Mouse (Mus musculus) common myeloid progenitor, adult 5-6 weeks (primary cell): Measurements from ENCODE around the gene Sumf2. TPM values are rescaled to one million over a fixed set of nuclear protein-coding genes. Genes with fewer than 3 reads are reported as not detected.

Source experiments
- ATAC-seq: replicated peaks from 2 replicates; pipeline ENCODE4 v1.8.0; 2016; ENCODE audit warnings: low read depth, mild to moderate bottlenecking, moderate TSS enrichment, inconsistent platforms; ENCODE audit not compliant: poor library complexity, severe bottlenecking
- total RNA-seq: library from RNA; stranded (forward); fragments of 200-1000, 187-1606 nt; gene quantifications from 2 replicates; pipeline ENCODE4 v1.2.3, GENCODE M21; 2017

The Sumf2 gene
- total RNA-seq, 1 experiment from 2014 or later = 15.8 TPM

GRCm38 (mm10) chr5:129898449-129898848, 51.7 kb downstream of the Sumf2 start, which contains the start of gene Phkg1:
Gene Phkg1, minus strand, starts transcription at chr5:129898549.
- no peak for ATAC-seq

- no peak for ATAC-seq
Observed at GRCm38 (mm10) chr5:129907775-129908174, 61.0 kb downstream of the Sumf2 start.

- ATAC-seq = peak; percentile 97
Observed at GRCm38 (mm10) chr5:129908242-129908965, 61.6 kb downstream of the Sumf2 start, which contains the start of gene Nupr1l. Gene Nupr1l, plus strand, starts transcription at chr5:129908540.

- no peak for ATAC-seq
Observed at GRCm38 (mm10) chr5:129909147-129909546, 62.4 kb downstream of the Sumf2 start.

- ATAC-seq = no peak
Observed at GRCm38 (mm10) chr5:129909591-129909990, 62.8 kb downstream of the Sumf2 start.

Other genes starting within 250 kb of the Sumf2 start
- 3.3 and 4.3 TPM in 2 replicates for gene Zfp11, start 176.9 kb upstream of the Sumf2 start, total RNA-seq
- not detected in 2 replicates for gene Sept14, start 138.5 kb upstream of the Sumf2 start, total RNA-seq
- 76.2 and 84.4 TPM in 2 replicates for gene Mrps17, start 131.5 kb upstream of the Sumf2 start, total RNA-seq
- 23.6 and 31.8 TPM in 2 replicates for gene Nipsnap2, start 121.9 kb upstream of the Sumf2 start, total RNA-seq
- gene Psph, start 59.5 kb upstream of the Sumf2 start, total RNA-seq = 14.2 and 18.7 TPM in 2 replicates
- 210 and 211 TPM in 2 replicates for gene Chchd2, start 40.5 kb downstream of the Sumf2 start, total RNA-seq
- 3.7 and 8.4 TPM in 2 replicates for gene Zbed5, start 48.7 kb downstream of the Sumf2 start, total RNA-seq
- 0.09 and 1.1 TPM in 2 replicates for gene Phkg1, start 51.6 kb downstream of the Sumf2 start, total RNA-seq
- gene Nupr1l, start 61.6 kb downstream of the Sumf2 start, total RNA-seq = 0.68 and 1.6 TPM in 2 replicates
- 39.8 and 42.5 TPM in 2 replicates for gene Vkorc1l1, start 95.0 kb downstream of the Sumf2 start, total RNA-seq
- gene Gusb, start 156.1 kb downstream of the Sumf2 start, total RNA-seq = 50.5 and 61.8 TPM in 2 replicates
- 16.8 and 25.2 TPM in 2 replicates for gene Asl, start 182.3 kb downstream of the Sumf2 start, total RNA-seq
- 40.0 and 42.2 TPM in 2 replicates for gene Crcp, start 182.3 kb downstream of the Sumf2 start, total RNA-seq
- gene Tpst1, start 226.3 kb downstream of the Sumf2 start, total RNA-seq = 2.7 and 7.8 TPM in 2 replicates